Mouse (Mus musculus) liver, postnatal 0 days (tissue): ENCODE measurements at regions not wholly inside any gene's neighbourhood (a gene's known extent, or its start where the extent isn't known, plus 50 kb on each side); places are given as distances from the start of the nearest gene placed in this dataset.

Experiments used
- ATAC-seq: fragments of 200-750 bp; cut with Nextera tagmentation; 2 replicates; pipeline ENCODE4 v1.8.0; 2017; ENCODE audit warnings: mild to moderate bottlenecking, moderate library complexity
- DNase-seq: peaks from one replicate; pipeline ENCODE4 v3.0.0-alpha.2; 2016
- H3K27ac ChIP-seq: fragments of 300-500 bp; sonication (generic); 2 replicates; pipeline ENCODE4 v1.5.1; 2014; ENCODE audit warnings: antibody characterized with exemption, moderate library complexity, mild to moderate bottlenecking, low read depth
- H3K27me3 ChIP-seq: fragments of 300-500 bp; sonication (generic); 2 replicates; pipeline ENCODE4 v1.6.1; 2014; ENCODE audit warnings: low read length, control low read depth, mixed read lengths; ENCODE audit not compliant: insufficient read depth
- H3K36me3 ChIP-seq: fragments of 300-500 bp; sonication (generic); replicated peaks from 2 replicates; pipeline ENCODE4 v1.6.1; 2014; ENCODE audit warnings: mild to moderate bottlenecking, control low read depth, low read length, moderate library complexity, mixed read lengths; ENCODE audit not compliant: insufficient read depth
- H3K4me1 ChIP-seq: fragments of 300-500 bp; sonication (generic); 2 replicates; pipeline ENCODE4 v1.6.1; 2014; ENCODE audit warnings: antibody characterized with exemption, mild to moderate bottlenecking, control low read depth; ENCODE audit not compliant: insufficient read depth
- H3K4me2 ChIP-seq: fragments of 300-500 bp; sonication (generic); 2 replicates; pipeline ENCODE4 v1.6.1; 2014; ENCODE audit warnings: low read depth, mild to moderate bottlenecking, low read length, moderate library complexity, mixed read lengths
- H3K4me3 ChIP-seq: fragments of 300-500 bp; sonication (generic); 2 replicates; pipeline ENCODE4 v1.5.1; 2014; ENCODE audit warnings: low read depth, low read length
- H3K9ac ChIP-seq: fragments of 300-500 bp; sonication (generic); replicated peaks from 2 replicates; pipeline ENCODE4 v1.6.1; 2014; ENCODE audit warnings: mild to moderate bottlenecking, moderate library complexity
- H3K9me3 ChIP-seq: fragments of 300-500 bp; sonication (generic); 2 replicates; pipeline ENCODE4 v1.6.1; 2016; ENCODE audit warnings: mild to moderate bottlenecking, control low read depth, low read length, mixed read lengths
- CTCF ChIP-seq: sonication (generic); IDR thresholded peaks from 2 replicates; pipeline ENCODE4 v1.5.1; 2016; ENCODE audit warnings: antibody characterized with exemption, low read depth
- EP300 ChIP-seq: IDR thresholded peaks from 2 replicates; pipeline ENCODE4 v1.6.1; 2016; ENCODE audit warnings: antibody characterized with exemption, low read depth, mild to moderate bottlenecking
- WGBS: fragments of 180-500 bp; shearing (Covaris S2); extraction: QIAGEN DNeasy Blood & Tissue Kit; methylation state at CpG from one replicate; pipeline ENCODE4 v1.1.7; 2014; ENCODE audit not compliant: insufficient replicate concordance; 5-methylcytosine and 5-hydroxymethylcytosine counted together

DNA sequence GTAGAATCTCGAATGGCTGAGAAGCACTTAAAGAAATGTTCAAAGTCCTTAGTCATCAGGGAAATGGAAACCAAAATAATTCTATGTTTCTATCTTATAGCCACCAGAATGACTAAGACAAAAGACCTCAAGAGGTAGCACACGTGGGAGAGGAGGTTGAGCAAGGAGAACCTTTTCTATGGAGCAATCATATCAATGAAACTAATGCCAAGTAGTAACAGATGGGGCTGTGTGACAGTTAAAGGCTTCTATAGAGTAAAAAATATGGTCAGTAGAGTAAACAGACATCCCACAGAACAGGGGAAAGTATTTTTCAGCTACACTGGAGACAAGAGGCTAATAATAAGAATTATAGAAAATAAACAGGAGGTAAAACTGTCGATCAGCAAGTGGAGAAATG, 664.3 kb downstream of the Stpg2 start:
- TF ChIP-seq EP300: no peak
- TF ChIP-seq CTCF: no peak
- Histone ChIP-seq H3K9ac (no peak overlapping the region), H3K27ac (no peak overlapping the region), H3K4me1 (no peaks in the 10 kb centered on the region), H3K9me3 (no peaks in the 10 kb centered on the region), H3K4me3 (no peak overlapping the region), H3K4me2 (no peak overlapping the region), H3K27me3 (no peaks in the 10 kb centered on the region), H3K36me3 (no peaks in the 10 kb centered on the region)
- no peak for ATAC-seq
- 59% methylated on average over 3 of the region's 3 CpGs for WGBS
- no peak for DNase-seq

DNA sequence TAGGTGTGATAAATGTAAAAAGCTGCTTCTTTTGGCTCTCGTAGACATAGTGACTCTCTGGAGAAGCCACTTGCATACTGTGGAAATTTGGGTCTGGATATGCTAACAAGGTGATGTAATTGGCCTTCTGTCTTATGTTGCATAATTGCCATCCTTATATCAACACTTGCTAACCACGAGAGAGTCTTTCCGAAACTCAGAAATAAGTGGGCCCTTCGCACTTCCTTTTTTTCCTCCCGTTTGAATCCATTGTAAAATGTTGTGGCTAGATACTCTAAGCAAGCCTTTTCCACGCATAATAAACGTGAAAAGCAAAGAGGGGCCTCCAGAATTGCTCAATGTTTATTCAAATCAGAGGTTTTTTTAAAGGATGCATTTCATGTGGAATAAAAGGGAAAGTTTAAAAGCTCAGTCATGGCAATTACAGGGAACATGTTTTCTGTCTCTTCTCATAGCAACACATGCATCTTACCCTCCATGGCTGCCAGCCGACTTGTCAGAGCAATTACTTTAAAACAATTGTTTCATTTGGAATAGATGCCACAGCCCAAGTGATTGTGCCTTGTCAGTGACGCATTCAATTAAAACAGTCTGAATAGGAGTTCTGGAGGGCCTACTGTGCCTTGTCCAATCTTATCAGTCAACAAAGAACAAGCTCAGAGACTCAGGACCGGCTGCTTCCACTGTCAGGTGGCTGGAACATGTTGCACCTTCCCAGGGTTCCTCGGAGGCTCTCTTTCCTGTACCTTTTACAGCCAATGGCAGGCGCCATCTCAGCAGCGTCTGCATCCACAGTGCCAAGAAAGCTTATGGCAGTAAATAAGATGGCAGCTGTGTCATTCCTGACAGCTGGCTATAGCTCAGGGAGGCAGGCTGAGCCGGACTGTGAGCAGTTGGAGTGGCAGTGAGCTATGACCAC, 680.7 kb downstream of the Stpg2 start:
- 53% methylated on average over 14 of the region's 14 CpGs for WGBS
- Histone ChIP-seq H3K9me3 (no peaks in the 10 kb centered on the region), H3K36me3 (no peaks in the 10 kb centered on the region), H3K4me1 (no peaks in the 10 kb centered on the region), H3K4me2 (no peak overlapping the region), H3K9ac (no peak overlapping the region), H3K27ac (no peak overlapping the region), H3K4me3 (no peak overlapping the region), H3K27me3 (no peaks in the 10 kb centered on the region)
- no peak for ATAC-seq
- TF ChIP-seq EP300 (no peak), CTCF (no peak)
- no peak for DNase-seq

DNA sequence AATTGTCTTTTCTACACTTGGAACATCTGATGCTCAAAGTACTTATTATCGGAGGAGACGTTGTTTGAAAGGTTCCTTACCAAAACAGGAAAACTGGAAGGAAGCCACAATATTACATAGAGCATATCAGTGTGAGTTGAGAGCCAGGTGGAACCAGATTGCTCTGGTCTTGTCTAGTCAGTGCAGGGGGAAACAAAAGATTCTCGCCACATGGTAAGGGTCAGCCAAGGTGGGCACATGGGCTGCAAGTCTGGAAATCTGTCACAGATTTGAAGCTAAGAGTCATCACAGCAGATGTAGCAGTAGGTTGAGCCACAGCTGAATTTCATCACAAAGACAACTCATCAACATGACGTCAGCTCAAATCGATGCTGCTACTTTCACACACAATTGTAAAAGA, 681.8 kb downstream of the Stpg2 start:
- H3K9ac ChIP-seq: no peak overlapping the region
- no peak for TF ChIP-seq CTCF
- TF ChIP-seq EP300: no peak
- H3K36me3 ChIP-seq: no peaks in the 10 kb centered on the region
- 63% methylated on average over 5 of the region's 5 CpGs for WGBS
- DNase-seq: no peak
- H3K9me3 ChIP-seq: no peaks in the 10 kb centered on the region
- H3K4me3 ChIP-seq: no peak overlapping the region
- ATAC-seq: no peak
- H3K4me1 ChIP-seq: no peaks in the 10 kb centered on the region
- no peak overlapping the region for H3K4me2 ChIP-seq
- no peaks in the 10 kb centered on the region for H3K27me3 ChIP-seq
- H3K27ac ChIP-seq: no peak overlapping the region

DNA sequence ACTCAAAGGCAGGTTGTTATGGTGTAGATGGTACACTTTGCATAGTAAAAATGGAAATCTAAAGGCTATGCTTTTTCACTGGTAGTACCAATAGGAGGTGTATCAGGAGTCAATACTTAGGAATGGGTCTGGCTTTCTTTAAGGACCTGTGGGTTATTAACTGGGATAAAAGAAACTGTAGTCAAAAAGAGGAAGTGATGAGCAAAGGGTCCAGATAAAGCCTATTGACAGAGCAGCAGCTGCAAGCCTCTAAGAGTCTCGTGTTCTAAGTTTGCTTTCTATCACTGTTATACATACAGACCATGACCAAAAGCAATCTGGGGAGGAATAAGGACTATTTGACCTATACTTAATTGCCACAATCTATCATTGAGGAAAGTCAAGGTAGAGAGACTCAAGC, 683.0 kb downstream of the Stpg2 start:
- TF ChIP-seq CTCF (no peak), EP300 (no peak)
- H3K27me3 ChIP-seq: no peaks in the 10 kb centered on the region
- WGBS: 35% methylated on average over 1 of the region's 1 CpGs
- no peak overlapping the region for H3K4me2 ChIP-seq
- H3K9me3 ChIP-seq: no peaks in the 10 kb centered on the region
- no peak overlapping the region for H3K9ac ChIP-seq
- H3K27ac ChIP-seq: no peak overlapping the region
- H3K36me3 ChIP-seq: no peaks in the 10 kb centered on the region
- H3K4me1 ChIP-seq: no peaks in the 10 kb centered on the region
- DNase-seq: no peak
- no peak for ATAC-seq
- no peak overlapping the region for H3K4me3 ChIP-seq

DNA sequence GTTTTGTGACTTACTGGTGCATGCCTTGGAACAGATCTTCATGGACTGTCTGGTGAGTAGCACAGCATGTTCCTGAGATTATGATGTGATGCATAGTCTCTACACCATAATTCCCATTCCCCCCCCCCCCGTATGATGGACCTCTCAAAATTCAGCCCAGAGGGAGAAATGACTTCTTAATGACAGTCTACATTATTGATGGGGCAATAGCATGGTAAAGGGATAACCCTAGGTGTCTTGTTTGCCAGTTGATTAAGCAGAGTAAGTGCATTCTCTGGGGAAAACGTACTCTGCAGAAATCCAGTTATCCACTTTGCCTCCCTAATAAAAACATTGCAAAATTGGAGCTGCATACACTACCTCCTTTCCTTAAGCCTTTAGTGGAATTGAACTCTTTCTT, 684.7 kb downstream of the Stpg2 start:
- no peak overlapping the region for H3K27ac ChIP-seq
- ATAC-seq (no peak), DNase-seq (no peak)
- no peaks in the 10 kb centered on the region for H3K36me3 ChIP-seq
- no peaks in the 10 kb centered on the region for H3K27me3 ChIP-seq
- H3K4me3 ChIP-seq: no peak overlapping the region
- H3K4me2 ChIP-seq: no peak overlapping the region
- H3K9ac ChIP-seq: no peak overlapping the region
- no peaks in the 10 kb centered on the region for H3K9me3 ChIP-seq
- WGBS: 74% methylated on average over 2 of the region's 2 CpGs
- no peak for TF ChIP-seq CTCF
- no peak for TF ChIP-seq EP300
- no peaks in the 10 kb centered on the region for H3K4me1 ChIP-seq

DNA sequence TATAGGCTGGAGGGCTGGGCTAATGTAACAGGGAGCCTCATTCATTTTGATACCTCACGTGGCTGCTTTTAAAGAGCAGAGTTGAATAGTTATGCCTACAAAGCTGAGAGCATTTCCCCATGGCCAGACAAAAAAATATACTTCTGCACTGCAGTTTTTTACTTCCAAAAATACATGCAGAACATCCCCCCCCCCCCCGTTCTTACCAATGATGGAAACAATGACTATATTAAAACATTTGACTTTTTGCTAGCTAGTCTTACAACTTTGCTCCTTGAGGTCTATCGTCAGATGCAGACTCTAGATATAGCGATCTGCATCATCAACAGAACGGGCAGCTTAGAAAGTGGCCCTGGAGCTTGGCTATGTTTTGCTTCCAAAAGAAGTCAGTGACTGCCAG, 692.4 kb downstream of the Stpg2 start:
- DNase-seq (no peak), ATAC-seq (no peak)
- H3K9me3 ChIP-seq: no peaks in the 10 kb centered on the region
- H3K4me2 ChIP-seq: no peak overlapping the region
- no peaks in the 10 kb centered on the region for H3K36me3 ChIP-seq
- no peak overlapping the region for H3K27ac ChIP-seq
- H3K27me3 ChIP-seq: no peaks in the 10 kb centered on the region
- H3K4me1 ChIP-seq: no peaks in the 10 kb centered on the region
- H3K4me3 ChIP-seq: no peak overlapping the region
- TF ChIP-seq EP300 (no peak), CTCF (no peak)
- no peak overlapping the region for H3K9ac ChIP-seq
- 74% methylated on average over 5 of the region's 5 CpGs for WGBS
